Comparison of ENCODE assay signal across 22 mouse cellular contexts in the genomic region with DNA sequence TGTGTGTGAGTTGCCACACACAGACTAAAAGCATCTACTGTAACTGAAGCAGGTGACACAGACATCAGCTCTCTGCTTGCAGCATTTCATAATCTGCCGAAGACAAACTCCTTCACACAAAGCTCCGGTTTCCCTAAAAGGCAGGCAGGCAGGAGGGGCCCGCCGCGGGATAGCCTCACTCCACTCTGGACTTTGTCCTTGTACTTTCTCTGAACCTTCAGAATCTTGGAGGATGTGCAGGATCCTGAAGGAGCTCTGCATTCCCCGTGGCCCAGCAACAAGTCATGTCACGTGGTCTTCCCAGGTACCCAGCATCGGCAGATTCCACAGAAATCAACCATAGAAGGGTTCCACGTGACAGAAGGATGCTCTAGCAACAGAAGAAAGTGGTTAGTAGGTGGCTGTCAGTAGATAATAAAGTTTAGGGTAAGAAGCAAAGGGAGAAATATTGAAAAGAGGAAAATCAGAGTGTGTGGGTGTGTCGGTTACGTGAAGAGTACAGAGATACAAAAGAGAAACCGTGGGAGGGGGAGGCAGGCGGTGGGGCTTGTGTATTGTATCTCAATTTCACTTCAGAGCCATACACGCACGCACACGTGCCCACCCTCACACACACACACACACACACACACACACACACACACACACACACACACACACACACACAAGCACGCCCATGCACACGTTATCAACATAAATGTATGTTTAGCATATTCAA. TPM values are rescaled to one million over a fixed set of nuclear protein-coding genes. Genes with fewer than 3 reads are reported as not detected.
DNase-seq lines count a peak whose midpoint lies in the region.
"Had no signal": no experiment of that assay in that cellular context is flagged by ENCODE, and none has a peak within 500 bp of the region (broad histone marks: within the 10 kb centered on the region; RNA-seq: fewer than 3 reads in every experiment).

No protein-coding gene starts in this region.

- WGBS in midbrain, embryonic 10.5 days, result 84% methylated on average over 18 of the region's 18 CpGs

- H3K4me1 ChIP-seq in midbrain, embryonic 10.5 days, result no peaks in the 10 kb centered on the region
- H3K4me1 ChIP-seq: embryonic facial prominence, embryonic 13.5 days; forebrain, embryonic 10.5 days; heart, embryonic 12.5 days; liver, embryonic 12.5 days; megakaryocyte, embryonic 14.5 days; stomach, embryonic 15.5 days had no signal

- peak; percentile 12 to 49 for DNase-seq in frontal cortex, adult 2 months (ENCODE audit: extremely low spot score in 1 of 2, low spot score in 1 of 2)
- no peak for DNase-seq in frontal cortex, postnatal 25 days (ENCODE audit: low spot score in 2 of 2)
- peak; percentile 55 for DNase-seq in right cerebral cortex, adult 18-20 months
- no peak for DNase-seq in right cerebral cortex, postnatal 4 days
- peak; percentile 19 to 28 for DNase-seq in kidney, postnatal 36 days
- DNase-seq in spleen, postnatal 14 days (ENCODE audit: low spot score in 2 of 2), result no peak
- no peak for DNase-seq in midbrain, embryonic 10.5 days (ENCODE audit: low spot score)
- DNase-seq in lung, postnatal 14 days, result no peak
- DNase-seq: adrenal gland, postnatal 36 days; cerebellum, postnatal 25 days; gastrocnemius, postnatal 25 days; layer of hippocampus, postnatal 36 days; thymus, postnatal 36 days had no signal

- 0 out of 2 replicates have a peak, but pooled peaks cover 3% of the 10 kb centered on the region for H3K9me3 ChIP-seq in midbrain, embryonic 10.5 days (replicated peaks)
- H3K9me3 ChIP-seq: embryonic facial prominence, embryonic 13.5 days; stomach, embryonic 15.5 days had no signal

- no peaks in the 10 kb centered on the region for H3K27me3 ChIP-seq in midbrain, embryonic 10.5 days (ENCODE audit: low read depth, poor library complexity, severe bottlenecking)
- H3K27me3 ChIP-seq: embryonic facial prominence, embryonic 13.5 days; heart, embryonic 12.5 days; liver, embryonic 12.5 days; stomach, embryonic 15.5 days had no signal

- no peaks in the 10 kb centered on the region for H3K36me3 ChIP-seq in midbrain, embryonic 10.5 days
- H3K36me3 ChIP-seq: embryonic facial prominence, embryonic 13.5 days; forebrain, embryonic 10.5 days; G1E; heart, embryonic 12.5 days; liver, embryonic 12.5 days; stomach, embryonic 15.5 days had no signal

- no peak overlapping the region for H3K4me3 ChIP-seq in midbrain, embryonic 10.5 days
- H3K4me3 ChIP-seq: embryonic facial prominence, embryonic 13.5 days; forebrain, embryonic 10.5 days; heart, embryonic 12.5 days; liver, embryonic 12.5 days; megakaryocyte, embryonic 14.5 days; stomach, embryonic 15.5 days had no signal

- no peak overlapping the region for H3K27ac ChIP-seq in midbrain, embryonic 10.5 days (replicated peaks)
- H3K27ac ChIP-seq: embryonic facial prominence, embryonic 13.5 days; forebrain, embryonic 10.5 days; liver, embryonic 12.5 days; stomach, embryonic 15.5 days had no signal

RNA-seq across cellular contexts. Expression of a gene that starts 16.6 kb away (rescaled TPM):
- polyA plus RNA-seq in frontal cortex, adult 2 months (2012; rRNA removed), result 1.1 and 1.6 TPM in 2 replicates
- polyA plus RNA-seq in midbrain, embryonic 10.5 days (2016; fragmentation: Nextera tagmentation; extraction: Ambion mirVana), result not detected in 2 replicates
- polyA plus RNA-seq: embryonic facial prominence, embryonic 13.5 days; forebrain, embryonic 10.5 days; G1E; heart, embryonic 12.5 days; intestine, embryonic 14.5 days; lung, embryonic 16.5 days; stomach, embryonic 15.5 days had no signal

RNA-seq across cellular contexts. Expression of a gene that starts 39.2 kb away (rescaled TPM):
- polyA plus RNA-seq in frontal cortex, adult 2 months (2012; rRNA removed), result 0.08 and 0.10 TPM in 2 replicates
- not detected in 2 replicates for polyA plus RNA-seq in midbrain, embryonic 10.5 days (2016; fragmentation: Nextera tagmentation; extraction: Ambion mirVana)
- polyA plus RNA-seq: forebrain, embryonic 10.5 days; intestine, embryonic 14.5 days; liver, embryonic 12.5 days; lung, embryonic 16.5 days had no signal

RNA-seq across cellular contexts. Expression of a gene that starts 45.7 kb away (rescaled TPM):
- 12.0 and 12.6 TPM in 2 replicates for polyA plus RNA-seq in frontal cortex, adult 2 months (2012; rRNA removed)
- polyA plus RNA-seq in midbrain, embryonic 10.5 days (2016; fragmentation: Nextera tagmentation; extraction: Ambion mirVana), result 0.14 TPM in 1 of 2 replicates, not detected in the other
- polyA plus RNA-seq: G1E had no signal

Comparison
In these comparisons a context has a peak if more than half of its experiments do, and no peak if none do; other contexts are left out.
1. DNase-seq: peak in frontal cortex, adult 2 months (2 of 2), right cerebral cortex, adult 18-20 months (single experiment) and kidney, postnatal 36 days (2 of 2); none in frontal cortex, postnatal 25 days (0 of 2), right cerebral cortex, postnatal 4 days (single experiment), spleen, postnatal 14 days (0 of 2), midbrain, embryonic 10.5 days (single experiment) and lung, postnatal 14 days (single experiment).
2. RNA of a gene that starts 45.7 kb away (polyA plus RNA-seq): 12.0 to 12.6 TPM in frontal cortex, adult 2 months; 0.14 TPM in midbrain, embryonic 10.5 days; every median in the first group is over 10 times any median in the second.